Mouse (Mus musculus): ENCODE measurements around the gene Hist1h4b.

Gene Hist1h4b

GRCm38 (mm10) chr13:23792520-23792919, 35.7 kb downstream of the Hist1h4b start:
- DNase-seq (ENCODE audit: low read depth in 2 of 2, low spot score in 2 of 2), result peak; percentile 8 to 47

DNA sequence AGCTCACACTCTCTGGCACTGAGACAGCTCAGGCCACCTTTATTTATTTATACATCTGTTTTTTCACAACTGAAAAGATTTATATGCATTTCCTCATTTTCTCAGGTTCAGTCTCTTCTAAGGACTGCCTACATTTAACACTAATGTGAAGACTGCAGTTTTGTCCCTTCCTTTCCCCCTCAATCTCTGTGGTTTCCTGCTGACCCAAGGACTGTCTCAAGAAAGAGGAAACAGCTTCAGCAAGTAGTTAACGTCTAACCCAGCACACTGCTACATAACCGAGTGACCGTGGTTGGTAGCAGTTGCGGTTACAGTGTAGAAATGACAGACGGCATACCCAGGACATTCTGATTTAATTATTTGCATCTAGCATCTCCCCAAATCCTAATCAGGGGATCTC, 42.6 kb downstream of the Hist1h4b start:
- DNase-seq (ENCODE audit: low read depth in 2 of 2, low spot score in 2 of 2), result no peak

- no peak for DNase-seq (ENCODE audit: low read depth in 2 of 2, low spot score in 2 of 2)
Observed at GRCm38 (mm10) chr13:23804532-23804931, 47.7 kb downstream of the Hist1h4b start.

GRCm38 (mm10) chr13:23806422-23807052, 49.7 kb downstream of the Hist1h4b start, which contains the start of gene Slc17a2:
Gene Slc17a2 (plus strand): TSS chr13:23806993.
- DNase-seq (ENCODE audit: low read depth in 2 of 2, low spot score in 2 of 2), result no peak

All from CD8-positive naive resting alpha-beta T cell, adult 2 months (primary cell).